Mouse (Mus musculus) liver, embryonic 14.5 days (tissue): ENCODE measurements around the gene Srek1.
A peak's percentile ranks its signal among the peaks of the same experiment; 100 is the strongest.

Experiments used
- CTCF ChIP-seq: IDR thresholded peaks from 2 replicates; pipeline ENCODE4 v1.5.1; 2016; ENCODE audit warnings: antibody characterized with exemption, low read depth, control low read depth
- EP300 ChIP-seq: IDR thresholded peaks from 2 replicates; pipeline ENCODE4 v1.6.1; 2016; ENCODE audit warnings: antibody characterized with exemption, low read depth

DNA sequence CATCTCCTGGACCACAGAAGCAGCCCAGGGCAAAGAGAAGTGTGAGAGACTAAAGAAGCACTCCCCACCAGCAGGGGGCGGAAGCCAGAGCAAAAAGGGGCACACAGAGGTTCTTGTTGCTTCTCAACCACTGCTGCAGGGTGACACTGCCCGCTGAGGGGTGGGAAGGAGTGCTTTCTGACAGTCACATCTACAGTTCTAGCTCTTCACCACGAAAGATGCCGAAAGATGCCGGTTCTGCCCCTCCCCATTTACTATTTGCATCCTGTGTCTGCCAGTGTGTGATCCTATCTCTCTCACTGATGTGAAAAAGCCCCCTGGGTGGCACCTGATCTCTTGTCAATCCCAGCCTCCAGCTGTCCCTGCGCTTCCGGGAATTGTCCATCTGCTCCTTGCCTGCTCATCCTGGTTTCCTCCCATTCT lies 64.0 kb downstream of the Srek1 start:
- TF ChIP-seq CTCF: peak; percentile 62
- TF ChIP-seq EP300: no peak
